Mouse (Mus musculus): ENCODE results near the gene Clint1.

GRCm38 (mm10) chr11:45856149-45856516, 4.3 kb downstream of the Clint1 start:
- TF ChIP-seq CTCF (IDR thresholded peaks at IDR 0.05; ENCODE audit: borderline replicate concordance, extremely low read depth, insufficient read depth, insufficient read length) (no peak), POLR2A (IDR thresholded peaks at IDR 0.05; ENCODE audit: borderline replicate concordance, extremely low read depth, insufficient read depth, insufficient read length, poor library complexity, severe bottlenecking) (no peak)

All from brain, embryonic 14.5 days (tissue).